Mouse (Mus musculus) bone marrow, adult 2 months (tissue): ENCODE data around the gene Uhrf1bp1l.

ENCODE experiments used
- CTCF ChIP-seq: fragments of 200-500 bp; IDR thresholded peaks from 2 replicates; pipeline ENCODE4 v1.5.1; 2011; ENCODE audit warnings: low read length, control low read depth; ENCODE audit not compliant: control insufficient read depth, insufficient read depth
- POLR2A ChIP-seq: fragments of 200-500 bp; IDR thresholded peaks from 2 replicates; pipeline ENCODE4 v1.6.1; 2011; ENCODE audit warnings: low read depth, mild to moderate bottlenecking, control low read depth, low read length, borderline replicate concordance; ENCODE audit not compliant: control insufficient read depth

- TF ChIP-seq POLR2A (no peak), CTCF (no peak)
Observed at GRCm38 (mm10) chr10:89764457-89765121, 19.8 kb downstream of the Uhrf1bp1l start.
